Mouse (Mus musculus) myocyte (in vitro differentiated cells): ENCODE results near the gene Fbxo36. TPM values are rescaled to one million over a fixed set of nuclear protein-coding genes. Genes with fewer than 3 reads are reported as not detected.

Experiments used
- H3K27me3 ChIP-seq: one replicate; pipeline ENCODE4 v1.6.1; 2011; ENCODE audit not compliant: control insufficient read depth, insufficient read depth, insufficient read length
- H3K36me3 ChIP-seq: one replicate; pipeline ENCODE4 v1.6.1; 2011; ENCODE audit not compliant: control insufficient read depth, insufficient read depth
- H3K4me2 ChIP-seq: one replicate; pipeline ENCODE4 v1.6.1; 2011; ENCODE audit warnings: low read depth, control low read depth
- H3K4me3 ChIP-seq: one replicate; pipeline ENCODE4 v1.5.1; 2011; ENCODE audit warnings: mild to moderate bottlenecking, control low read depth, moderate library complexity
- H3K79me2 ChIP-seq: one replicate; pipeline ENCODE4 v1.6.1; 2011; ENCODE audit not compliant: control insufficient read depth, insufficient read depth
- H3ac ChIP-seq: one replicate; pipeline ENCODE4 v1.6.1; 2011; ENCODE audit not compliant: control insufficient read depth, insufficient read length
- CEBPB ChIP-seq: IDR thresholded peaks from 2 replicates; pipeline ENCODE4 v1.6.1; 2011; ENCODE audit warnings: mild to moderate bottlenecking, moderate library complexity; ENCODE audit not compliant: poor library complexity, insufficient read depth, severe bottlenecking
- E2F4 ChIP-seq: IDR thresholded peaks from one replicate; pipeline ENCODE4 v1.6.1; 2011; ENCODE audit warnings: mild to moderate bottlenecking, control low read depth, moderate library complexity; ENCODE audit not compliant: insufficient read depth
- MAX ChIP-seq: IDR thresholded peaks from one replicate; pipeline ENCODE4 v1.6.1; 2011; ENCODE audit warnings: low read depth, mild to moderate bottlenecking, control low read depth
- MYOD1 ChIP-seq, 3 experiments: IDR thresholded peaks; one replicate each; pipeline ENCODE4 v1.6.1; 2011; ENCODE audit warnings: control low read depth in 2 of 3, low read depth in 2 of 3, mild to moderate bottlenecking in 2 of 3, moderate library complexity in 1 of 3; ENCODE audit not compliant: insufficient read length in 2 of 3, control insufficient read depth in 1 of 3
- MYOG ChIP-seq, 3 experiments: IDR thresholded peaks; one replicate each; pipeline ENCODE4 v1.6.1; 2011; ENCODE audit warnings: control low read depth in 2 of 3, low read depth in 2 of 3, mild to moderate bottlenecking in 2 of 3; ENCODE audit not compliant: insufficient read length in 2 of 3, control insufficient read depth in 1 of 3, insufficient read depth in 1 of 3
- POLR2A ChIP-seq: IDR thresholded peaks from one replicate; pipeline ENCODE4 v1.6.1; 2011; ENCODE audit warnings: low read depth, mild to moderate bottlenecking, control low read depth, moderate library complexity; ENCODE audit not compliant: insufficient read length
- POLR2AphosphoS2 ChIP-seq: IDR thresholded peaks from one replicate; pipeline ENCODE4 v1.6.1; 2011; ENCODE audit warnings: low read depth, control low read depth; ENCODE audit not compliant: insufficient read length
- REST ChIP-seq: IDR thresholded peaks from one replicate; pipeline ENCODE4 v1.6.1; 2011; ENCODE audit warnings: mild to moderate bottlenecking, control low read depth, moderate library complexity; ENCODE audit not compliant: insufficient read depth, insufficient read length
- SRF ChIP-seq: IDR thresholded peaks from one replicate; pipeline ENCODE4 v1.6.1; 2011; ENCODE audit warnings: low read depth; ENCODE audit not compliant: control insufficient read depth, insufficient read length
- TCF12 ChIP-seq: IDR thresholded peaks from one replicate; pipeline ENCODE4 v1.6.1; 2011; ENCODE audit warnings: mild to moderate bottlenecking, control low read depth; ENCODE audit not compliant: poor library complexity, insufficient read depth, severe bottlenecking
- TCF3 ChIP-seq: IDR thresholded peaks from one replicate; pipeline ENCODE4 v1.6.1; 2011; ENCODE audit warnings: low read depth, control low read depth; ENCODE audit not compliant: insufficient read length
- USF1 ChIP-seq: IDR thresholded peaks from one replicate; pipeline ENCODE4 v1.6.1; 2011; ENCODE audit warnings: low read depth, mild to moderate bottlenecking, control low read depth, moderate library complexity
- polyA plus RNA-seq: library from polyadenylated mRNA; unstranded; fragments of >200 nt; fragmentation: generic; extraction: Trizol; gene quantifications from one replicate; pipeline ENCODE4 v1.2.1, GENCODE M21; 2012; ENCODE audit warnings: missing spikeins

Fbxo36 gene
- polyA plus RNA-seq, 1 experiment: 10.7 TPM

DNA sequence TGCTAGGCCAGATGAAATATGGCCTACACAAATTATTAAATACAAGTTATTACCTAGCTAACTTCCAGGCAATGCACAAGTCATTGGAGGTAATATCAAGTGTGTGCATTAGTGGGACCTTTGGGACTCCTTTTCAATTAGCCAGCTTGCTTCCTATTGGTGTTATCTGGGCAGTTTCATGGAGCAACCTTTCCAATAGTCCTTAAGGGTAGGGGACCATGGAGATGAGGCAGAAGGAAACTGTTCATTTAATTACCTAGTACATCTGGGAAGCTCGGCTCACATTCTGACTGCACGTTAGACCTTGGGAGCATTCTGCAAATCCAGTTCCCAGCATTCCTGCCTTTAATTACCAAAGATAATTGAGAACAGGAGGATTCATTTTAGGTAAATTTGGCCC is 64.8 kb downstream of the Fbxo36 start:
- no peaks in the 10 kb centered on the region for H3K36me3 ChIP-seq
- H3K27me3 ChIP-seq: no peaks in the 10 kb centered on the region
- no peak overlapping the region for H3K4me2 ChIP-seq
- no peak overlapping the region for H3K4me3 ChIP-seq
- no peaks in the 10 kb centered on the region for H3K79me2 ChIP-seq
- TF ChIP-seq REST: no peak
- H3ac ChIP-seq: no peak overlapping the region

DNA sequence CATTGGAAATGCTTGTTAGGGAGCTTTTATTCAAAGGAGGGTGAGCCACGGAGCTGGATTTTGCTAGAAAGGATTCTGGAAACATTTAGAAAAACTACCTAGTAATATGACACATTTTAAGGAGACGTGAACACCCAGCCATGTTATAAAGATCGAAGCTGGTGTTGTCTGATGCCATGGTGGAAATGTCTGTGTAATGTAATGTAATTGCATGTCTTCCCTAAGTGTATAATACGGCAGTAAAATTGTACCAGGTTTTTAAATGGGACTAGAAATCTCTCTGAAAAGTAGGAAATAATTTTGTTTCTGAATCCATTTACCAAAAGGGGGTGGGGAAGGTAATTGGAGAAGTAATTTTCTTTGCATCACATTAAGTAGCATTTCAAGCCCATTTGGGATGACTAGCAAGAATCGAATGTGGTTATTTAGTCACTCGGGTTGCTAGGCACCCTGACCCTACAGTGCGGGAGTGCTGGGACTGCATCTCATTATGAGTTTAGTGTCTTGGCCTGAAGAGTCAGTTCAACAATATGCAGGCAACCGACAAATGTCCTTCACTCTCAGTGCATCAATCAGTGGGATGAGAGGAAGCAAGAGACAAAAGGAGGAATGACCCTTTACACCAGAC is 70.7 kb downstream of the Fbxo36 start:
- no peak for TF ChIP-seq MYOG (IDR thresholded peaks at IDR 0.05; ENCODE audit: control insufficient read depth in 1 of 3, insufficient read depth in 1 of 3, insufficient read length in 2 of 3, low read depth in 2 of 3)
- TF ChIP-seq POLR2A: no peak
- TF ChIP-seq TCF12: no peak
- no peak for TF ChIP-seq MAX
- TF ChIP-seq REST: no peak
- no peak for TF ChIP-seq USF1
- TF ChIP-seq E2F4: no peak
- no peak for TF ChIP-seq POLR2AphosphoS2
- no peak for TF ChIP-seq TCF3
- TF ChIP-seq SRF: no peak
- no peak for TF ChIP-seq CEBPB
- no peaks in the 10 kb centered on the region for H3K79me2 ChIP-seq
- H3K4me2 ChIP-seq: no peak overlapping the region
- no peaks in the 10 kb centered on the region for H3K36me3 ChIP-seq
- no peak overlapping the region for H3K4me3 ChIP-seq
- H3ac ChIP-seq: no peak overlapping the region
- H3K27me3 ChIP-seq: no peaks in the 10 kb centered on the region

DNA sequence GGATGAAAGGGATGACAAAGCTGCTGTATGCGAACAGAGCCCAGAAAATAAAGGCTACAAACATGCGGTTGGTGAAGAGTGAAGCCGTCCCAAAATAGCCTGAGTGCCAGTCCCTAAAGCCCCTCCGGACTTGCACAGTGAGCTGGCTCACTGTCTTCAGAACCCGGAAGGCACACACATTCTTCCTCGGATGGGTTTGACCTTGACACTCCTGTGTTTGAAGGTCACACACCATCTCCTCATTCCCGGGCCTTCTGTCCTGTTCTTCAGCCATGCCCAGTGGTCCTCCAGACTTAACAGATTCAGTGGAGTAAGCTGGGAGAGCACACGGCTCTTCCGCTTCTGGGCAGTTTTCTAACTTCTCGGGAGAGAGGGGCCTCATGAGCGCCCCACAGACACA is 72.9 kb downstream of the Fbxo36 start:
- no peaks in the 10 kb centered on the region for H3K79me2 ChIP-seq
- H3K36me3 ChIP-seq: no peaks in the 10 kb centered on the region
- TF ChIP-seq REST (no peak), MAX (no peak)
- H3K4me3 ChIP-seq: no peak overlapping the region
- H3K4me2 ChIP-seq: no peak overlapping the region
- no peaks in the 10 kb centered on the region for H3K27me3 ChIP-seq
- H3ac ChIP-seq: no peak overlapping the region

DNA sequence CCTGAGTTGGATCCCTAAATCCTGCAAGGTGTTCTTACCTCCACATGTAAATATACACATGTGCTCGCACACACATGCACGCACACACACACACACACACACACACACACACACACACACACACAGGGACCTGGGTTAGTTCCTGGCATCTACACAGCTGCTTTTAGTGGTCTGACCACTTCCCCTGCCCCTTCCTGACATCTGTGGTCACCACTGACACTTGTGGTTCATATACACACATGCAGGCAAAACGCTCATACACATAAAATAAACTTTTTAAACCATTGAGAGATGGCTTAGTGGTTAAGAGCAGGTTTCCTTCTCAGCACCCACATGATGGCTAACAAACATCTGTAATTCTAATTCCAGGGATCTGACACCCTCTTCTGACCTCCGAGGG is 75.4 kb downstream of the Fbxo36 start:
- TF ChIP-seq E2F4 (no peak), USF1 (no peak), MYOG (IDR thresholded peaks at IDR 0.05; ENCODE audit: control insufficient read depth in 1 of 3, insufficient read depth in 1 of 3, insufficient read length in 2 of 3, low read depth in 2 of 3) (no peak), POLR2AphosphoS2 (no peak), CEBPB (no peak), TCF12 (no peak), TCF3 (no peak), POLR2A (no peak), MAX (no peak), REST (no peak), SRF (no peak), MYOD1 (IDR thresholded peaks at IDR 0.05; ENCODE audit: control insufficient read depth in 1 of 3, insufficient read length in 2 of 3, low read depth in 2 of 3) (no peak)
- no peak overlapping the region for H3K4me3 ChIP-seq
- no peak overlapping the region for H3ac ChIP-seq
- H3K36me3 ChIP-seq: no peaks in the 10 kb centered on the region
- H3K79me2 ChIP-seq: no peaks in the 10 kb centered on the region
- H3K4me2 ChIP-seq: no peak overlapping the region
- no peaks in the 10 kb centered on the region for H3K27me3 ChIP-seq

DNA sequence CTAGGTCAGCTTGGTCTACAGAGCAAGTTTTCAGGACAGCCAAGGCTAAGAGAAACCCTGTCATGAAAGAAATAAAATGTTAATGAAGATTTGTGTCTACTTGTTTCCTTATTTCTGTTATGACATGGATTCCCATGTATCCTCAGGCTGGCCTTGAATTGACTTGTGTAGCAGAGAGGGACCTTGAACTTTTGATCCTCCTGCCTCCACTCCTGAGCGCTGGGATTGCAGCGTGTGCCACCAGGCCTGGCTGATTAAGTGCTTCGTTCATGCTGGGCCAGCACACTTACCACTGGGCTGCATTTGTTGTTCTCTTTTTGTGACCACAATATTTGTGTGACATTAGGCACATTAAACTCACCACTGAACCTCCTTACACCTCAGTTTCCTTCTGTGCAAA is 79.2 kb downstream of the Fbxo36 start:
- TF ChIP-seq CEBPB (no peak), TCF12 (no peak), MYOD1 (IDR thresholded peaks at IDR 0.05; ENCODE audit: control insufficient read depth in 1 of 3, insufficient read length in 2 of 3, low read depth in 2 of 3) (no peak), MAX (no peak), TCF3 (no peak), POLR2A (no peak)
- no peaks in the 10 kb centered on the region for H3K36me3 ChIP-seq
- no peaks in the 10 kb centered on the region for H3K27me3 ChIP-seq
- no peak overlapping the region for H3K4me3 ChIP-seq
- no peak overlapping the region for H3K4me2 ChIP-seq
- H3K79me2 ChIP-seq: no peaks in the 10 kb centered on the region
- no peak overlapping the region for H3ac ChIP-seq

DNA sequence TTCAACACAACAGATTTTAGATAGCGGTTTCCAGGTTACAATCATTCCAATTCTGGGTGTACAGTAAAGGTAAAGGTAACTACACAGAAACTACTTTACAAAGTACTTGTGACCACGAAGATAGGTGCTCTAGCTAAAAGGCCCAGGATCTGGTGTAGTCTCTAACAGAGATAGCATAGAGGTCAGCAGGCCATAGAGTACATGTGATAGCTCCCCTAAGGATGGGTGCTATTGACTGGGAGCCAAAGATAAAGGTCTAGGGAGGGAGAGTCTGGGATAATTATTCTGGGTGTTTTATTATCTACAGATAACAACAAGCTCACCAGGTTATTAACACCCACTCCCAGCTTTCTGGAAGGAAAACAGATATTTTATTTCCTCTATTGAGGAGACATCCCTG is 83.8 kb downstream of the Fbxo36 start:
- no peak overlapping the region for H3ac ChIP-seq
- TF ChIP-seq POLR2AphosphoS2 (no peak), MYOD1 (IDR thresholded peaks at IDR 0.05; ENCODE audit: control insufficient read depth in 1 of 3, insufficient read length in 2 of 3, low read depth in 2 of 3) (no peak), MAX (no peak), CEBPB (no peak), POLR2A (no peak), MYOG (IDR thresholded peaks at IDR 0.05; ENCODE audit: control insufficient read depth in 1 of 3, insufficient read depth in 1 of 3, insufficient read length in 2 of 3, low read depth in 2 of 3) (no peak), TCF3 (no peak), REST (no peak), SRF (no peak), TCF12 (no peak), USF1 (no peak), E2F4 (no peak)
- H3K79me2 ChIP-seq: no peaks in the 10 kb centered on the region
- no peaks in the 10 kb centered on the region for H3K36me3 ChIP-seq
- no peak overlapping the region for H3K4me3 ChIP-seq
- no peak overlapping the region for H3K4me2 ChIP-seq
- no peaks in the 10 kb centered on the region for H3K27me3 ChIP-seq
